Mouse (Mus musculus) testis, adult 10 weeks (tissue): Measurements from ENCODE around the gene Mettl4. TPM values are rescaled to one million over a fixed set of nuclear protein-coding genes. Genes with fewer than 3 reads are reported as not detected.

Experiments
- polyA plus RNA-seq: library from polyadenylated mRNA; stranded (reverse); fragments of 350-450 nt; fragmentation: Illumina TruSeq; extraction: RNeasy Lipid Tissue Mini Kit (QIAGEN cat#74804); gene quantifications from one replicate; pipeline ENCODE4 v1.2.3, GENCODE M21; 2014; ENCODE audit warnings: low read depth, low replicate concordance

Gene Mettl4
- 48.6 TPM for polyA plus RNA-seq

DNA sequence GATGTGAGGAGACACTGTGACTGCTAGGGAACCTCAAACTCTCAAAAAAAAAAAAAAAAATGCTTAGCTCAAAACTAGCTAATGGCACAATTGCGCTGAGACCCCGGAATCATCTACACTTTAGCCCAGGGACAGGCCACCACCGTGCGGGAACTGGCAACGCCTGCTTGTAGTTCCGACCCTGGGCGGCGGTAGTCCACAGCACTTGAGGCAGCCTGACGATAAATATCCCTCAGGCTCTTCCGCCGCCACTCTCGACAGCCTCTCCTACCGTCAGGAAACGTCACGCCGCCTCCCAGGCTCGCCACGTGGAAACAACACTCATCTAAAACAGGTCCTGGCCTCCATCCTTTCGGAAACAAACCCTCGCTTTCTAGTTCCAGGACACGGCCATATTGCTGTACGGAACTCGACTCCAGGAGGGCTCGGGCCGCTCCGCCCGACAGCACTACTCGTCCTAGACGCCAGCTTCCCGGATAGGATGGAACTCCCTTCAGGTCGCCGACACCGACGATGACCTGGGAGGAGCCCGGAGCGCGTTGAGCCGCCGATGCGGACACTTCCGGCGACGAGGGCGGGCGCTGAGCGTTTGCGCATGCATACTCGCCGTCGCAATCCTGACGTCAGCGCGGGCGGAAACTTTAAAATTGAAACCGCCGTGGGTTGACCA is at the start of gene Mettl4:
Mettl4 (minus strand) TSS at position 554 of the 670 bp plus-strand sequence.

